ENCODE assay signal across 11 mouse cellular contexts in the genomic region with DNA sequence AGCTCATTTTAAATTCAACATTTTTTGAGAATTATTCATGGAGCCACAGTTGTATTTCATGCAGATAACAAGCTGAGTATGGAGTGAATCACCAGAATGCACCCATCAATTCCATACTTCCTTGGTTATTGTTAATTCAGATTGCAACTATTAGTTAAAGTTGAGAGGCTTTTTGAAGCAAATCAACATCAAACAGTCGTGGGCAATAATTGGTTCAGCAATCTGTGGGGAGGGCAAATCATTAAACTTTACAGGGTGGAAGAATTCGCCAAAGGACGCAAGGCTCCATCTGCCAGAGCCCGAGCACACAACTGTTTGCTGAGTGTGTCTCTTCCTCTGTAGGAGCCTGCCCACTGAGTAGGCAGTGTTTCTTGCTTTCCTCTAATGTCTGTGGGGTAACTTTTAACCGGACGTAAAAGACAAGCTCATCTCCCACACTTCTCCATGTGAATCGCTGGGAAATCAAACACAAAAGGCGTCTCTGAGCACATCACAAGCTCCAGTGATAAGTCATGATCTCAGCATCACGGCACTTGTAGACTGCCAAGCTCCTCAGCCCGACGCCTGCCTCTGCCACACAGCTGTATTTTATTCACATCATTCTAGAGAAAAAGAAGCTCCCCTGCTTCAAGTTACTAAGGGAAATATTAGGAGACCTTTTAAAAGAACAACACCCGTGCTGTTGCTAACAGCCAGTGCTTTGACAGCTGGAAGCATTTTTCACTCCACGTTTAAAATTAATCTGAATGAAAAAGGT.
A peak's percentile ranks its signal among the peaks of the same experiment; 100 is the strongest.
DNase-seq lines count a peak whose midpoint lies in the region; ATAC-seq and TF ChIP-seq lines count a peak whose summit lies in the region.
"Had no signal": no experiment of that assay in that cellular context is flagged by ENCODE, and none has a peak within 500 bp of the region (broad histone marks: within the 10 kb centered on the region; RNA-seq: fewer than 3 reads in every experiment).

No protein-coding gene starts in this region.

- H3K27me3 ChIP-seq in midbrain, postnatal 0 days (ENCODE audit: insufficient read depth, low read length), result no peaks in the 10 kb centered on the region
- H3K27me3 ChIP-seq in cerebellum, adult 2 months (ENCODE audit: control insufficient read depth, insufficient read depth, low read length), result no peaks in the 10 kb centered on the region
- H3K27me3 ChIP-seq: embryonic facial prominence, embryonic 15.5 days; heart, embryonic 13.5 days had no signal

- no peak for ATAC-seq in midbrain, postnatal 0 days (ENCODE audit: low FRiP score)
- no peak for ATAC-seq in erythroblast, adult 5-6 weeks (replicated peaks; ENCODE audit: low FRiP score, poor library complexity, severe bottlenecking)

- H3K4me2 ChIP-seq in midbrain, postnatal 0 days (ENCODE audit: low read depth, low read length, poor library complexity, severe bottlenecking), result no peak overlapping the region
- H3K4me2 ChIP-seq: embryonic facial prominence, embryonic 15.5 days; heart, embryonic 13.5 days had no signal

- WGBS in midbrain, postnatal 0 days, result 41% methylated on average over 13 of the region's 13 CpGs
- WGBS in cerebellum, adult 2 months, result 65% methylated on average over 13 of the region's 13 CpGs

- intact Hi-C loops in left cerebral cortex, postnatal 4 days (cut with DNase I), result no loop called here

- TF ChIP-seq CTCF in layer of hippocampus, adult 2 months (conservative IDR thresholded peaks at IDR 0.05), result no peak
- no peak for TF ChIP-seq CTCF in midbrain, postnatal 0 days (IDR thresholded peaks at IDR 0.05)
- no peak for TF ChIP-seq CTCF in cerebellum, adult 2 months (IDR thresholded peaks at IDR 0.05; ENCODE audit: borderline replicate concordance, insufficient read depth, low read depth, low read length)

- peak overlapping the region; percentile 69 for H3K27ac ChIP-seq in layer of hippocampus, adult 2 months
- H3K27ac ChIP-seq in midbrain, postnatal 0 days (ENCODE audit: low read depth, low read length), result peak overlapping the region; percentile 34; the same call in 1 of the 2 replicates
- no peak overlapping the region for H3K27ac ChIP-seq in cerebellum, adult 2 months (ENCODE audit: insufficient read depth, low read length)
- H3K27ac ChIP-seq: embryonic facial prominence, embryonic 15.5 days; heart, embryonic 13.5 days; liver, embryonic 14.5 days had no signal

- no peak overlapping the region for H3K4me3 ChIP-seq in layer of hippocampus, adult 2 months
- no peak overlapping the region for H3K4me3 ChIP-seq in midbrain, postnatal 0 days (ENCODE audit: low read depth, low read length)
- no peak overlapping the region for H3K4me3 ChIP-seq in cerebellum, adult 2 months (replicated peaks; ENCODE audit: insufficient read depth, low read depth, low read length)
- H3K4me3 ChIP-seq: embryonic facial prominence, embryonic 15.5 days; heart, embryonic 13.5 days had no signal

- TF ChIP-seq POLR2A in cerebellum, adult 2 months (IDR thresholded peaks at IDR 0.05; ENCODE audit: borderline replicate concordance, insufficient read depth, low read length), result no peak

- H3K4me1 ChIP-seq in midbrain, postnatal 0 days (ENCODE audit: insufficient read depth, low read length), result 0 out of 2 replicates have a peak, but pooled peaks cover 4% of the 10 kb centered on the region
- H3K4me1 ChIP-seq in cerebellum, adult 2 months (ENCODE audit: control insufficient read depth, insufficient read depth, low read length), result no peaks in the 10 kb centered on the region
- H3K4me1 ChIP-seq: heart, embryonic 13.5 days had no signal

- no peaks in the 10 kb centered on the region for H3K9me3 ChIP-seq in midbrain, postnatal 0 days (ENCODE audit: low read length)
- H3K9me3 ChIP-seq: embryonic facial prominence, embryonic 15.5 days had no signal

- DNase-seq in left cerebral cortex, adult 18-20 months (ENCODE audit: low spot score in 2 of 2), result peak; percentile 2 to 25
- no peak for DNase-seq in left cerebral cortex, postnatal 4 days
- peak; percentile 20 for DNase-seq in embryo, embryonic 11 days
- DNase-seq in layer of hippocampus, adult 2 months (ENCODE audit: low spot score in 2 of 2), result peak; percentile 17 to 60
- no peak for DNase-seq in midbrain, postnatal 0 days (ENCODE audit: low spot score)
- no peak for DNase-seq in lung, postnatal 10 days
- no peak for DNase-seq in cerebellum, adult 2 months

- no peaks in the 10 kb centered on the region for H3K36me3 ChIP-seq in midbrain, postnatal 0 days (ENCODE audit: insufficient read depth, low read length)
- H3K36me3 ChIP-seq: embryonic facial prominence, embryonic 15.5 days; heart, embryonic 13.5 days had no signal

- no peak overlapping the region for H3K9ac ChIP-seq in midbrain, postnatal 0 days (replicated peaks; ENCODE audit: low read length, poor library complexity, severe bottlenecking)
- H3K9ac ChIP-seq: embryonic facial prominence, embryonic 15.5 days; heart, embryonic 13.5 days; liver, embryonic 14.5 days had no signal

Comparison
In these comparisons a context has a peak if more than half of its experiments do, and no peak if none do; other contexts are left out.
1. DNase-seq: peak in left cerebral cortex, adult 18-20 months (2 of 2), embryo, embryonic 11 days (single experiment) and layer of hippocampus, adult 2 months (2 of 2); none in left cerebral cortex, postnatal 4 days (single experiment), midbrain, postnatal 0 days (single experiment), lung, postnatal 10 days (single experiment) and cerebellum, adult 2 months (0 of 2).